Mouse (Mus musculus) C2C12 (cell line): ENCODE data around the gene Tbcel.

Experiments
- CEBPB ChIP-seq: IDR thresholded peaks from one replicate; pipeline ENCODE4 v1.6.1; 2011; ENCODE audit warnings: low read depth, mild to moderate bottlenecking, control low read depth, moderate library complexity
- CTCF ChIP-seq: IDR thresholded peaks from one replicate; pipeline ENCODE4 v1.5.1; 2011; ENCODE audit not compliant: control insufficient read depth, insufficient read depth, insufficient read length

GRCm38 (mm10) chr9:42548981-42549380, 41.4 kb upstream of the Tbcel start:
- TF ChIP-seq CTCF (no peak), CEBPB (no peak)
